Mouse (Mus musculus) bone marrow, adult 2 months (tissue): ENCODE results near the gene Cyba.

Experiments
- CTCF ChIP-seq: fragments of 200-500 bp; IDR thresholded peaks from 2 replicates; pipeline ENCODE4 v1.5.1; 2011; ENCODE audit warnings: low read length, control low read depth; ENCODE audit not compliant: control insufficient read depth, insufficient read depth
- POLR2A ChIP-seq: fragments of 200-500 bp; IDR thresholded peaks from 2 replicates; pipeline ENCODE4 v1.6.1; 2011; ENCODE audit warnings: low read depth, mild to moderate bottlenecking, control low read depth, low read length, borderline replicate concordance; ENCODE audit not compliant: control insufficient read depth

DNA sequence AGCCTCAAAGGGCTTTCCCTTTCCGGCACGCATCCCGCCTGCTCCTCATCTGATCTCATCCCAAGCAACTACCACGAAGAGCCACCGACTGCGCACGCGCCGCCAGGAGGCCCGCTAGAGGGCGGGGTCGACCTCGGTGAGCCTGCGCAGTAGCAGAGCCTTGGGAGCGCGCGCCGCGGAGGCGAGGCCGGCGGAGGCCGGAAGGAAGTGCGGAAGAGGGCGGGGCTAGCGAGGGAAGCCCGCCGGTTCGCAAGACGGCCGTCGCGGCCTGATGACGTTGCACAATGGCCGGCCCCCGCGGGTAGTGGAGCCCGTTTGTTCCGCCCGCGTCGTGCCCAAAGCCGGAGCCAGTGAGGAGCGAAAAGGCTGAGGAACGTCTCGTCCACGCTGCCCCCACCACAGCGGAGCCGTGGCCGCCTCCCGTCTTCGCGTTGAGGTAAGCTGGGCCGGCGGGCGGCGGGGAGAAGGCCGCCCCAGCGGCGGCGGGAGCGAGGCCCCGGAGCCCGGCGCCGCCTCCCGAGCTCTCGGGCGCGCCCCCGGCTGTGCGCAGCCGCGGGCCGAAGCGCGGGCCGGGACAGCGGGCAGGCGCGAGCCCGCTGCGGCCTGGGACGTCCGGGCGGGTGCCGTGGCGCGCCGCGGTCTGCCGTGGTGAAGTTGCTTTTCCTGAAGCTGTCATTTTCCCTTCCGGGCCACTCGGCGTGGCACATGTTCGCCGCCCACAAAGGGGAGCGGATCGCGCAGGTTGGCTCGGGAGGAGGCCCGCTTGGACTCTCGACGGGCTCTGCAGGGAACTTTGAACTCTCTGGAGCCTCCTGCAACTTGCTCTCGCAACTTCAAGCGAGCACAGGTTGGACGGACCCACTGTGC, 56.1 kb downstream of the Cyba start, which contains the start of gene Zc3h18:
- peak; percentile 74; the same call in 1 of the 2 replicates for TF ChIP-seq POLR2A
- peak; percentile 40; the same call in 1 of the 2 replicates for TF ChIP-seq CTCF
